Mouse (Mus musculus) MEL (cell line): ENCODE measurements around the gene Grik5.

Experiments used
- GATA1 ChIP-seq: IDR thresholded peaks from 2 replicates; pipeline ENCODE4 v1.6.1; 2011; ENCODE audit warnings: low read depth, low read length, improper control_type of control experiment
- KAT2A ChIP-seq: conservative IDR thresholded peaks from 2 replicates; pipeline ENCODE4 v1.6.1; 2012; ENCODE audit warnings: low read depth, low read length, improper control_type of control experiment, inconsistent platforms
- RCOR1 ChIP-seq: IDR thresholded peaks from 2 replicates; pipeline ENCODE4 v1.6.1; 2012; ENCODE audit warnings: low read depth, mild to moderate bottlenecking, inconsistent platforms, low read length, improper control_type of control experiment
- ZNF384 ChIP-seq: IDR thresholded peaks from 2 replicates; pipeline ENCODE4 v1.6.1; 2012; ENCODE audit warnings: low read depth, mild to moderate bottlenecking, inconsistent platforms, low read length, improper control_type of control experiment

GRCm38 (mm10) chr7:25011592-25011991 lies 60.6 kb downstream of the Grik5 start:
- TF ChIP-seq ZNF384 (no peak), GATA1 (no peak), RCOR1 (no peak), KAT2A (no peak)
